Mouse (Mus musculus) adrenal gland, postnatal 4 days (tissue): Measurements from ENCODE around the gene Olfr339. TPM values are rescaled to one million over a fixed set of nuclear protein-coding genes. Genes with fewer than 3 reads are reported as not detected.
"Not testable (repeated sequence)": the region's sequence is repeated elsewhere in the genome, so short reads cannot be mapped to it uniquely, and the experiment has no call there.

Source experiments
- DNase-seq, 2 experiments: peaks; one replicate each; pipeline ENCODE4 v3.0.0; 2021 to 2022; ENCODE audit warnings: low spot score in 2 of 2, mixed read lengths in 2 of 2
- long read RNA-seq, 2 experiments: library from polyadenylated mRNA; stranded (forward); transcript quantifications; one replicate each; pipeline ENCODE4 v2.0.0; 2021
- total RNA-seq, 2 experiments: library from RNA; stranded (reverse); gene quantifications; 2 replicates each; pipeline ENCODE4 v1.2.3; 2021

Gene Olfr339
- total RNA-seq, result not detected
- long read RNA-seq, experiment 1, result 0 reads
- long read RNA-seq, experiment 2, result 0 reads

DNA sequence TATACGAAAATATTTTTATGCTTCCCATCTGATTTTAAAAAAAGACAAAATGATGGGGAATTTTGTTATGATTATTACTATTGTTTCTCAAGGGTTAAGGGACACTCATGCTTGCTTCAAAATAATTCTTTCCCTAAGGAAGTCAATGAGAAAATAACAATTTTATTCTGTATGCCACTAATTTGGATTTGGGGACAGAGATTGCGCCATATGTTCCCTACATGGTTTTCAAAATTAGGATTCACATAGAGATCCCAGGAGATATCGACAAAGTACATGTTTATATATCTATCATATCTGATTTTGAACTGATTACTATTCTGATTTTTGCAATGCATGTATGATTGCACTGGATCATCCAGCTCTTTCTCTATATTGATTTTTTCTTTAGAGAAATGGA is at the start of gene Olfr339:
Gene Olfr339, plus strand, starts transcription at position 301 of the 400 bp plus-strand sequence.
- DNase-seq, result no peak

DNA sequence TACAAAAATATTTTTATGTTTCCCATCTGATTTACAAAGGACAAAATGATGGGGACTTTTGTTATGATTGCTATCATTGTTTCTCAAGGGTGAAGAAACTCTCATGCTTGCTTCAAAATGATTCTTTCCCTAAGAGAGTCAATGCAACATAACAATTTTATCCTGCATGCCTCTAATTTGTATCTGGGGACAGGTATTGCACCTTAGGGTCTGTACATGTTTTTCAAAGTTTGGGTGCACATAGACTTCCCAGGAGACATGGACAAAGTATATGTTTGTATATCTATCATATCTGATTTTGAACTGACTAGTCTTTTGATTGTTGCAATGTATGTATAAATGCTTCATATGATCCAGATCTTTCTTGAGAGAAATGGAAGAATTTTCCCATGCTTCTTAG is 45.5 kb upstream of the Olfr339 start, which contains the start of gene Olfr338:
Gene Olfr338, plus strand, starts transcription at position 301 of the 400 bp plus-strand sequence.
- no peak for DNase-seq

DNA sequence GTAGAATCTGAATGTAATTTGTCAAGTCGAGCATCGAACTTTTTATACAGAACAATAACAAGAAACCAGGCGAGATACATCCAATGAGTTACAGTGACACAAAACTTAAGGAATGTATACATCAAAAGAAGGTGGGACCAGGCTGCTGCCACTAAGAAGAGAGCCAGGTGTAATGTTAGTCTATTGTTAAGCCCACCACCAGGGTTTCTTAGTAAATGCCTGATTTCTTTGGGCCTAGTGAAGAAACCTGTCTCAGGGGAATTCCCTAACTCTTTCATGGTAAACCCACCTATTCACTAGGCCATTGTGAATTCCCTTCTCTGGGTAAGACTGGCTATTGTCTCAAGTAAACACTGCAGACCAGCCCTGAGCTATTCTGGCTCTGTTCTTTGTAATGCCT is 3.6 kb upstream of the Olfr339 start:
- not testable (repeated sequence) for DNase-seq

DNA sequence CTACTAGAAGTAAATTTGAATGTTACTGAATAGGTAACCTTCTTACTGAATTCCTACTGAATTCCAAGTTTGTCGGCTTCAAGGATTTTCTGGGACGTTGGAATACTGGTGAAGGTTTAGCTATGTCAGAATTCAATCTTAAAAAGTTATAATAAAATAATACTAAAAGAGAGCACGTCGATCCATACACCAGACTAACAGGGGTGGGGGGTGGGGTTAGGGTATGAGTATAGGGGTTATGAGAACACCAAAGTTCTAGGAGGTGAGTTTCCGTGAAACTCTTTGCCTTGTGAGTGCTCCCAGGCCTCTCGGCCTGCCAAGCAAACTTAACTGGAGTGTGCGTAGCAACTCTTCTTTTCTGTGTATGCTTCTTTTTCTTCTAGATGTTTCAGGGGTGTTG is 3.2 kb upstream of the Olfr339 start:
- not testable (repeated sequence) for DNase-seq

DNA sequence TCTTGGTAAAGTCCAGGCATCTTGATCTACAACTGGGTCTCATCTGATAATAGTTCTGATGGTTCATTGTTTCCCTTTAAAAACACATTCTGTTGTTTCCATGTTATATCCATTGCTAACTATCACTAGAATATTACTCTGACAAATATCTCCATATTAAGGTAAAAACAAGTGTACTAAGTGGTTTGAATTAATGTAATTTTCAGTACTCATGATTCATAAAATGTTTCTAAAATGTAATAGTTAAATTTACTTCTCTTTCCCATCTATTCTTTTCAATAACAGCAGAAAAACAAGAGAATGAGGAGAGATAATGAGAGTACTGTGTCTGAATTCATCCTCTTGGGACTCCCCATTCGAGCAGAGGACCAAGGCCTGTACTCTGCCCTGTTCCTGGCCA is 33.5 kb downstream of the Olfr339 start, which contains the start of gene Olfr340:
Gene Olfr340, plus strand, starts transcription at position 301 of the 400 bp plus-strand sequence.
- DNase-seq, result no peak

DNA sequence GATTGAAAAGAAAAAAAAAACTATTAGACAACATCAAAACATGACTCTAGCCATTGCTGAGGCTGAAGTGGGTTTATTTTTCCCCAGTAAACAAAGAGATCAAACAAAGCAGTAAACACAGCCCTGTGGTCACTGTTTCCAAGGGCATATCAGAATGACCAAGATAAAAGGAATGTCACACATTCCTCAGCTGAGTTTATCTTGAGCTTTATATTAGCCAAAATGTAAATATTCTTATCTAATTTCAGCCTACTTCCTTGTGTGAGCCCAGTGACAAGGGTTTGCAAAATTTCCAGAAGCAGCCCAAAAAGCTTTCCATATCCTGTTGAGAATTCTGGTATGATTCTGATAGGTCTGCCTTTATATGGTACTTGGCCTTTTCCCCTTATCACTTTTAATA is 54.9 kb downstream of the Olfr339 start:
- DNase-seq, result no peak

Other genes with a start within 250 kb of the Olfr339 start
- gene Ptgs1, start 188.5 kb upstream of the Olfr339 start, total RNA-seq, result 10 to 100 TPM; 20.4 to 21.4 TPM
- gene Olfr338, start 45.4 kb upstream of the Olfr339 start, total RNA-seq, result not detected
- gene Olfr340, start 33.6 kb downstream of the Olfr339 start, total RNA-seq, result not detected
- gene Olfr341, start 63.5 kb downstream of the Olfr339 start, total RNA-seq, result not detected
- gene Olfr342, start 106.1 kb downstream of the Olfr339 start, total RNA-seq, result not detected
- not detected for gene Olfr344, start 147.7 kb downstream of the Olfr339 start, total RNA-seq
- not detected for gene Olfr345, start 221.1 kb downstream of the Olfr339 start, total RNA-seq